Mouse (Mus musculus) thymus, adult 2 months (tissue): ENCODE results near the gene Plcg2. TPM values are rescaled to one million over a fixed set of nuclear protein-coding genes. Genes with fewer than 3 reads are reported as not detected.

ENCODE experiments used
- DNase-seq: peaks from one replicate; pipeline ENCODE4 v3.0.0; 2021
- H3K27ac ChIP-seq: fragments of 200-500 bp; 2 replicates; pipeline ENCODE4 v1.5.1; 2012; ENCODE audit warnings: low read length, control low read depth; ENCODE audit not compliant: control insufficient read depth, insufficient read depth
- H3K27me3 ChIP-seq: fragments of 200-500 bp; 2 replicates; pipeline ENCODE4 v1.6.1; 2012; ENCODE audit warnings: mild to moderate bottlenecking, low read length, moderate library complexity, mixed read lengths; ENCODE audit not compliant: control insufficient read depth, insufficient read depth
- H3K36me3 ChIP-seq: fragments of 200-500 bp; 2 replicates; pipeline ENCODE4 v1.6.1; 2012; ENCODE audit warnings: mild to moderate bottlenecking, low read length, moderate library complexity; ENCODE audit not compliant: control insufficient read depth, insufficient read depth
- H3K4me1 ChIP-seq: fragments of 200-500 bp; replicated peaks from 2 replicates; pipeline ENCODE4 v1.6.1; 2012; ENCODE audit warnings: low read length; ENCODE audit not compliant: control insufficient read depth, insufficient read depth
- H3K4me3 ChIP-seq: fragments of 200-500 bp; 2 replicates; pipeline ENCODE4 v1.5.1; 2012; ENCODE audit warnings: mild to moderate bottlenecking, low read length, control low read depth, moderate library complexity; ENCODE audit not compliant: control insufficient read depth, insufficient read depth
- CTCF ChIP-seq: fragments of 200-500 bp; IDR thresholded peaks from 2 replicates; pipeline ENCODE4 v1.5.1; 2012; ENCODE audit warnings: mild to moderate bottlenecking, control low read depth, low read length, moderate library complexity, borderline replicate concordance; ENCODE audit not compliant: control insufficient read depth, poor library complexity, insufficient read depth; ENCODE audit errors: extremely low read depth
- POLR2A ChIP-seq: fragments of 200-500 bp; IDR thresholded peaks from 2 replicates; pipeline ENCODE4 v1.6.1; 2012; ENCODE audit warnings: mild to moderate bottlenecking, low read length, control low read depth, moderate library complexity; ENCODE audit not compliant: control insufficient read depth, poor library complexity, insufficient read depth; ENCODE audit errors: extremely low read depth
- WGBS: fragments of 180-500 bp; shearing (Covaris S2); methylation state at CpG from one replicate; pipeline ENCODE4 v1.1.7; 2018; 5-methylcytosine and 5-hydroxymethylcytosine counted together
- polyA plus RNA-seq: library from polyadenylated mRNA; depleted of rRNA; stranded (reverse); fragments of >200 nt; gene quantifications from 2 replicates; pipeline ENCODE4 v1.2.3, GENCODE M21; 2012

Plcg2 gene
- polyA plus RNA-seq, 1 experiment: 9.0 TPM

DNA sequence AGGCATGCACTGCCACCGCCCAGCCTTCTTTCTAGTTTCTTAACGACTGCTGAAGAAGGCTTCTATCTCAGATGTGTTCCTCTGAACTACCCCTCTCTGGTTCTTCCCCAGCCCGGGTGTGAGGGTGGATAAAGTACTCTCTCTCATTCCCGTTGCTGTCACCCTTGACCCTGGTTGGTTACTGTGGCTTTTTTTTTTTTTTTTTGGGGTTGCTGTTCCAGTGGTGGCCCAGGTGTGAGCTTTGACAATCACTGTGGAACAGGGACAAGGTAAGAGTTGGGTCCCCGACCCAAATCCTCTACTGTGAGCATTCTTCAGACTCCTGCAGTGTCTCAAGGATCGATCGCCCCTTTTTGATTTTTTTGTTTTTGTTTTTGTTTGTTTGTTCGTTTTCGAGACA lies 26.4 kb upstream of the Plcg2 start:
- Histone ChIP-seq H3K36me3 (no peaks in the 10 kb centered on the region), H3K4me1 (peaks cover 30% of the 10 kb centered on the region), H3K27me3 (no peaks in the 10 kb centered on the region), H3K27ac (no peak overlapping the region), H3K4me3 (no peak overlapping the region)
- no peak for DNase-seq
- WGBS: 49% methylated on average over 9 of the region's 9 CpGs
- TF ChIP-seq POLR2A (no peak), CTCF (no peak)

DNA sequence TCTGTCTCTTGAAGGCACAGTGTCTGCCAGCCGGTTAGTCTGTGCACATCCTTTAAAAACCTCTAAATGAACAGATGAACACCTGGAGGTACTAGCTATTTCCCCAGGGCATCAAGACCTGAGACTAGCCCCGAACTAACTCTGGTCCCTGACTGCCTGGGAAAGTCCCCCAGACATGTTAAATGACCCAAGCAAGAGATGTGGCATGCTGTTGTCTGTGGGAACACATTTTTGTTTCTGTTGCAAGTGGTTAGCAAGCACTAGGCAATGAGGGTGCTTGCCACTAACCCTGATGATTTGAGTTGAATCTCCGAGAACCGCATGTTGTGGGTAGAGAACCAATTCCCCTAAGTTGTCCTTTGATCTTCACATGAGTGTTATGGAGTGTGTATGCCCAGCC lies 25.8 kb upstream of the Plcg2 start:
- Histone ChIP-seq H3K36me3 (no peaks in the 10 kb centered on the region), H3K4me3 (no peak overlapping the region), H3K27me3 (no peaks in the 10 kb centered on the region), H3K27ac (no peak overlapping the region), H3K4me1 (peaks cover 30% of the 10 kb centered on the region)
- WGBS: 26% methylated on average over 4 of the region's 4 CpGs
- DNase-seq: no peak
- TF ChIP-seq CTCF (no peak), POLR2A (no peak)

DNA sequence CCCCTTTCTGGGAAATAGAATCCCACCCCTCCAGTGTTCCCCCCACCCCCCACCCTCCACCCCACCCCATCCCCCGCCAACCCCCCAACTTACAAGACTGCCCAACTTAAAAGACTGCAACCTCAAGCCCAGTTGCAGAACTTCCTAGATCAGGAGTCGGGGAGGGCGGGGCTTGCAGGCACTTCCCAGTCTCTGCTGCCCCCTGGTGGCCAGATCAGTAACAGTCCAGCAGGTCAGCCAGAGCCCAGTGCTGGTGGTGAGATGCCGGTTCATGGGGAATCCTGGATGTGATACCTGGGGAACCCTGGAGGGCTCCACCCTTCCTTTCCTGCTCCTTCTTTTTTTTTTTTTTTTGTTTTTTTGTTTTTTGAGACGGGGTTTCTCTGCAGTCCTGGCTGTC lies 23.1 kb upstream of the Plcg2 start:
- TF ChIP-seq POLR2A (no peak), CTCF (peak; percentile 98)
- Histone ChIP-seq H3K4me1 (peaks cover 26% of the 10 kb centered on the region), H3K36me3 (no peaks in the 10 kb centered on the region), H3K4me3 (no peak overlapping the region), H3K27ac (no peak overlapping the region), H3K27me3 (no peaks in the 10 kb centered on the region)
- 5% methylated on average over 5 of the region's 5 CpGs for WGBS
- DNase-seq: peak; percentile 93

DNA sequence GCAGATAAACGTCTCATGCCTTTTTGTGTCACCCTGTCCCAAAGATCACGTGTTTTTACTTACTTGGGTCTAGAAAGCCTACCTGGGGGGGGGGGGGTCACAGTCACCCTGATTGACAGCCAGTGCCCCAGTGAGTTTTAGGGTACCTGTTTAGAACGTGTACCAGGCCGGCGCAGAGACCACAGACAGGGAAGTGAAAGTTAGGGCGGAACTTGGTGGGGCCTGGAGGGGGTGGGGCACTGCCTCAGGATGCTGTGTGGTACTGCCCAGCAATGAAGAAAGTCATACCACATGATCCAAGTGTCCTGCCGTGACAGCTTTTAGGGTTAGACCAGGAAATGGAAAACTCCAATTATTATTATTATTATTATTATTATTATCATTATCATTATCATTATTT lies 22.3 kb upstream of the Plcg2 start:
- no peaks in the 10 kb centered on the region for H3K27me3 ChIP-seq
- WGBS: 11% methylated on average over 7 of the region's 7 CpGs
- DNase-seq: peak; percentile 34
- no peak overlapping the region for H3K27ac ChIP-seq
- H3K4me1 ChIP-seq: peaks cover 18% of the 10 kb centered on the region
- no peak overlapping the region for H3K4me3 ChIP-seq
- no peaks in the 10 kb centered on the region for H3K36me3 ChIP-seq
- TF ChIP-seq POLR2A (no peak), CTCF (no peak)

DNA sequence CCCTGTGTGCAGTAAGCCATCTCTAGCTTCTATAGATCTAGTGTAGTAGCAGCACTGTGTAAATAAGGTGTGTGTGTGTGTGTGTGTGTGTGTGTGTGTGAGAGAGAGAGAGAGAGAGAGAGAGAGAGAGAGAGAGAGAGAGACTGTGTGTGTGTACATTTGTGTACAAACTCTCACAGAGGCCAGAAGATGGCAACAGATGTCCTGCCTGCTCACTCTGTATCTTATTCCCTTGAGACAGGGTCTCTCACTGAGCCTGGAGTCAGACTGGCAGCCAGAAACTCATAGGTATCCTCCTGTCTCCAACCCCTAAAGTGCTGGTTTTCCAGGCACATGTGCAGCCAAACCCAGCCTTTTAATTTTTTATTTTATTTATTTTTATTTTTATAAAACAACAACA lies 20.0 kb upstream of the Plcg2 start:
- Histone ChIP-seq H3K27me3 (no peaks in the 10 kb centered on the region), H3K4me1 (peaks cover 7% of the 10 kb centered on the region), H3K4me3 (no peak overlapping the region), H3K27ac (no peak overlapping the region), H3K36me3 (no peaks in the 10 kb centered on the region)
- no peak for TF ChIP-seq CTCF
- TF ChIP-seq POLR2A: no peak
- DNase-seq: no peak

DNA sequence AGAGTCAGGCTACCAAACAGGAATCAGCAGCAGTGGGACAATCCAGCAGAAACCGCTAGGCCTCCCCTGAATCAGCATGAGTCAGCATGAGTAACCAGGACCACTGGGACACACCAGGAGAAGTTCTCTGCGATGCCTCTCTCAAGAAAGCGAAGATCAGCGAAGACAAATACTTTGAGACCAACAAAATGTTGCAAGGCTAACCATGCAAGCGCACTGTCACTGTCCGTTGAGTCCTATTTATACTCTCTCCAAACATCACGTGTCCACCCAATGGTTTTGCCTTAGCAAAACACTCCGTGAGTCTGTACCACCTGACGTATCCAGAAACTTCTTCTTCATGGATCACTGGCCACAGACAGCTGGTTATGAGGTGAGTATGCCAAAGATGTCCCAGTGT lies 18.1 kb upstream of the Plcg2 start:
- no peaks in the 10 kb centered on the region for H3K27me3 ChIP-seq
- TF ChIP-seq CTCF (no peak), POLR2A (no peak)

DNA sequence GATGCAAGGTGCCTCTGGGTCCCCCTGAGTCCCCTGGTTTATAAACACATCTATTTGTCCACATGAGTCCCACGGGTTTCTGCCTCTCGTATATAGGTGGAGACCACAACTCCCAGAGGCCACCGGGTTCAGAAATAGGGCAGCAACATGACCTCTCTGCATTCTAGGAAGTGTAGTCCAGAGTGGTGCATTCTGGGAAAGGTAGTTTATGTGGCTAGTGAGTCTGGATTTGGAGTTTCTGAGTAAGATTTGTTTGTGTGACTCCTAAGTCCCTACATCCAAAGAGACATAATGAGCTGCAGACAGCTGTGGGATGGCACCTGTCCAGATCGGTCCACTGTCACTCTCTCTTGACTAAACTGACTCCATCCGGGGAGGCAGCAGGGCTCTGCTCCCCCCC lies 17.6 kb upstream of the Plcg2 start:
- Histone ChIP-seq H3K4me3 (no peak overlapping the region), H3K27ac (no peak overlapping the region), H3K36me3 (no peaks in the 10 kb centered on the region), H3K4me1 (peaks cover 3% of the 10 kb centered on the region), H3K27me3 (no peaks in the 10 kb centered on the region)
- DNase-seq: no peak
- 74% methylated on average over 5 of the region's 5 CpGs for WGBS
- TF ChIP-seq CTCF (no peak), POLR2A (no peak)

More for the DNA sequence above, 18.1 kb upstream of the Plcg2 start:
- peaks cover 7% of the 10 kb centered on the region for H3K4me1 ChIP-seq
- whole genome bisulfite sequencing: 97% methylated on average over 9 of the region's 9 CpGs
- no peaks in the 10 kb centered on the region for H3K36me3 ChIP-seq
- H3K4me3 ChIP-seq: no peak overlapping the region
- no peak overlapping the region for H3K27ac ChIP-seq
- DNase-seq: no peak
